Mouse (Mus musculus): ENCODE data around the gene Qrfp.

GRCm38 (mm10) chr2:31767104-31767503, 43.3 kb downstream of the Qrfp start:
- no peak for TF ChIP-seq CTCF (IDR thresholded peaks at IDR 0.05; ENCODE audit: extremely low read depth, insufficient read depth, insufficient read length, insufficient replicate concordance)
- TF ChIP-seq POLR2A (IDR thresholded peaks at IDR 0.05; ENCODE audit: low read depth, low read length), result no peak

All from spleen, adult 2 months (tissue).